Mouse (Mus musculus) spleen, postnatal 36 days (tissue): ENCODE results near the gene Mrpl14.
A peak's percentile ranks its signal among the peaks of the same experiment; 100 is the strongest.

Experiments used
- DNase-seq, 2 experiments: peaks; one replicate each; pipeline ENCODE4 v3.0.0; 2022; ENCODE audit warnings: low spot score in 2 of 2, mixed read lengths in 1 of 2

Gene Mrpl14

GRCm38 (mm10) chr17:45723732-45724573 is 37.8 kb downstream of the Mrpl14 start:
- peak; percentile 26 to 33 for DNase-seq

- no peak for DNase-seq
Measured at GRCm38 (mm10) chr17:45724574-45724921, 38.4 kb downstream of the Mrpl14 start.

GRCm38 (mm10) chr17:45726249-45726648 is 40.1 kb downstream of the Mrpl14 start:
- DNase-seq = no peak

- no peak for DNase-seq
Measured at GRCm38 (mm10) chr17:45727481-45727880, 41.4 kb downstream of the Mrpl14 start.

- DNase-seq = no peak
Measured at GRCm38 (mm10) chr17:45727983-45728723, 42.0 kb downstream of the Mrpl14 start.

GRCm38 (mm10) chr17:45729387-45729786 is 43.3 kb downstream of the Mrpl14 start:
- DNase-seq = no peak

- no peak for DNase-seq
Measured at GRCm38 (mm10) chr17:45730696-45731095, 44.6 kb downstream of the Mrpl14 start.

- peak; percentile 66 to 72 for DNase-seq
Measured at GRCm38 (mm10) chr17:45731172-45731864, 45.2 kb downstream of the Mrpl14 start.

GRCm38 (mm10) chr17:45733038-45733734 is 47.1 kb downstream of the Mrpl14 start:
- no peak for DNase-seq

- no peak for DNase-seq
Measured at GRCm38 (mm10) chr17:45733735-45734301, 47.7 kb downstream of the Mrpl14 start, which contains the start of gene 1600014C23Rik. Gene 1600014C23Rik (minus strand): TSS chr17:45733844.

- DNase-seq = no peak
Measured at GRCm38 (mm10) chr17:45734333-45734732, 48.2 kb downstream of the Mrpl14 start.

GRCm38 (mm10) chr17:45734881-45735280 is 48.8 kb downstream of the Mrpl14 start:
- DNase-seq = no peak

- DNase-seq = peak; percentile 42 to 55
Measured at GRCm38 (mm10) chr17:45735382-45736310, 49.5 kb downstream of the Mrpl14 start.

GRCm38 (mm10) chr17:45736311-45737077 is 50.4 kb downstream of the Mrpl14 start:
- peak; percentile 33 to 40 for DNase-seq

- no peak for DNase-seq
Measured at GRCm38 (mm10) chr17:45737078-45737601, 51.0 kb downstream of the Mrpl14 start.

GRCm38 (mm10) chr17:45742371-45743147 is 56.4 kb downstream of the Mrpl14 start:
- no peak for DNase-seq

GRCm38 (mm10) chr17:45745629-45746028 is 59.5 kb downstream of the Mrpl14 start:
- DNase-seq = no peak

GRCm38 (mm10) chr17:45746755-45747154 is 60.6 kb downstream of the Mrpl14 start:
- no peak for DNase-seq
